Mouse (Mus musculus) heart, adult 2 months (tissue): ENCODE measurements around the gene Hoxc5. TPM values are rescaled to one million over a fixed set of nuclear protein-coding genes. Genes with fewer than 3 reads are reported as not detected.

Source experiments
- DNase-seq, 2 experiments: peaks; one replicate each; pipeline ENCODE4 v3.0.0; 2021
- H3K27ac ChIP-seq: fragments of 200-600 bp; 2 replicates; pipeline ENCODE4 v1.8.1; 2022
- H3K27me3 ChIP-seq: fragments of 200-500 bp; 2 replicates; pipeline ENCODE4 v1.6.1; 2012; ENCODE audit warnings: mild to moderate bottlenecking, low read length, inconsistent platforms, mixed read lengths; ENCODE audit not compliant: control insufficient read depth, insufficient read depth
- H3K36me3 ChIP-seq: fragments of 200-500 bp; 2 replicates; pipeline ENCODE4 v1.6.1; 2012; ENCODE audit warnings: low read length, inconsistent platforms; ENCODE audit not compliant: control insufficient read depth, insufficient read depth
- H3K4me1 ChIP-seq: fragments of 200-500 bp; 2 replicates; pipeline ENCODE4 v1.6.1; 2011; ENCODE audit warnings: low read length; ENCODE audit not compliant: control insufficient read depth, insufficient read depth
- H3K4me3 ChIP-seq: fragments of 200-600 bp; 2 replicates; pipeline ENCODE4 v1.8.1; 2022
- H3K79me2 ChIP-seq: fragments of 200-500 bp; replicated peaks from 2 replicates; pipeline ENCODE4 v1.6.1; 2012; ENCODE audit warnings: mild to moderate bottlenecking, inconsistent platforms, low read length, moderate library complexity, mixed read lengths; ENCODE audit not compliant: control insufficient read depth, insufficient read depth
- H3K9ac ChIP-seq: fragments of 200-500 bp; 2 replicates; pipeline ENCODE4 v1.6.1; 2012; ENCODE audit warnings: low read depth, mild to moderate bottlenecking, control low read depth, inconsistent platforms, low read length, mixed read lengths
- CTCF ChIP-seq: fragments of 200-600 bp; IDR thresholded peaks from 2 replicates; pipeline ENCODE4 v1.8.1; 2022; ENCODE audit warnings: antibody characterized with exemption, mild to moderate bottlenecking, moderate library complexity
- EP300 ChIP-seq: fragments of 200-500 bp; IDR thresholded peaks from 2 replicates; pipeline ENCODE4 v1.6.1; 2011; ENCODE audit warnings: low read depth, low read length, control low read depth; ENCODE audit not compliant: insufficient read depth
- POLR2A ChIP-seq: fragments of 200-500 bp; IDR thresholded peaks from 2 replicates; pipeline ENCODE4 v1.6.1; 2011; ENCODE audit warnings: mild to moderate bottlenecking, low read depth, low read length, control low read depth; ENCODE audit not compliant: insufficient read depth
- WGBS: fragments of 180-500 bp; shearing (Covaris S2); methylation state at CpG from one replicate; pipeline ENCODE4 v1.1.7; 2018; 5-methylcytosine and 5-hydroxymethylcytosine counted together
- intact Hi-C: fragments of 180-260 bp; cut with DNase I; formaldehyde crosslinking; loops from one replicate; pipeline ENCODE4 v1.15.1; 2025
- polyA plus RNA-seq: library from polyadenylated mRNA; depleted of rRNA; stranded (reverse); fragments of >200 nt; gene quantifications from 2 replicates; pipeline ENCODE4 v1.2.3, GENCODE M21; 2012
- total RNA-seq, 2 experiments: library from RNA; stranded (reverse); gene quantifications; 2 replicates each; pipeline ENCODE4 v1.2.3; 2021

Hoxc5 gene
- total and polyA plus RNA-seq, 3 experiments = 0.20 TPM; not detected in 2

DNA sequence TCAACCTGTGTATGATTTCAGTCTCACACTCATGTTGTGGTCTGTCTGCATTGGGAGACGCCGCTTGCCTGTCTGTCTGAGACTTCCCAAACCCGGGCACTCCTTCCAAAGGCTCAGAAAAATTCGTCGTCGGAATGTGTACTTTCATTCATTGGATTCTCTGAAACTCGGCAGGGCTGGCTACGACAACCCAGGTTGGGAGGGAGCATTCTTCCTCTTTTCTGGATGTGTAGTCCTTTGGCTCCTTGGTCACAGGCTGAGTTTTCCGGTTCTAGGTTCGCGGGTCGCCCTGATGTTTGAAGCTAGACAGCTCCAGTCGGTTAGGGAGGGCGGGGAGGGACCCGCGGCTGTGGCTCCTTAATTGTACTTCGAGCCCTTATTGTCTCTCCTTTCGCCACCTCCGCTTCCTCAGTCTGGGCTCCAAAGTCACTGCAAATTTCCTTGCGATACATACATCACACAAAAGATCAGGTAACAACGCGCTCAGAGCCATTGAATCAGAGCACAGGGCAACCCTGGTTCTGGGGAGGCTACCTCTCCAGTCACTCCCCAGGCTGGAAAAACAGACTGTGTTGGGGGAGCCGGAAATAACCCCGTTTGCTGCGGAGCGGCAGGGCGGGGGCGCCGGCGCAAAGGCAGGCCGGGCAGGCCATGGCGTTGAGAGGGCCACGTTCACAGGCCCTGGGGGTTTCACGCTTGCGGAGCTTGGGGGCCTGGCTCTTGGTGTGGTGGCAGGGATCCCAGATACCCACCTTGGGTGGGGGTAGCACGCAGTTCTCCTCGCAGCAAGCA, 9.6 kb downstream of the Hoxc5 start:
- no peak for DNase-seq
- H3K27ac ChIP-seq = no peak overlapping the region
- H3K36me3 ChIP-seq = no peaks in the 10 kb centered on the region
- H3K79me2 ChIP-seq = no peaks in the 10 kb centered on the region
- no peak overlapping the region for H3K9ac ChIP-seq
- TF ChIP-seq POLR2A (no peak), EP300 (no peak), CTCF (no peak)
- 3% methylated on average over 37 of the region's 37 CpGs for WGBS
- intact Hi-C loops = no loop called here
- H3K4me1 ChIP-seq = no peaks in the 10 kb centered on the region
- H3K27me3 ChIP-seq = peaks cover 33% of the 10 kb centered on the region
- peak overlapping the region; percentile 40 for H3K4me3 ChIP-seq

DNA sequence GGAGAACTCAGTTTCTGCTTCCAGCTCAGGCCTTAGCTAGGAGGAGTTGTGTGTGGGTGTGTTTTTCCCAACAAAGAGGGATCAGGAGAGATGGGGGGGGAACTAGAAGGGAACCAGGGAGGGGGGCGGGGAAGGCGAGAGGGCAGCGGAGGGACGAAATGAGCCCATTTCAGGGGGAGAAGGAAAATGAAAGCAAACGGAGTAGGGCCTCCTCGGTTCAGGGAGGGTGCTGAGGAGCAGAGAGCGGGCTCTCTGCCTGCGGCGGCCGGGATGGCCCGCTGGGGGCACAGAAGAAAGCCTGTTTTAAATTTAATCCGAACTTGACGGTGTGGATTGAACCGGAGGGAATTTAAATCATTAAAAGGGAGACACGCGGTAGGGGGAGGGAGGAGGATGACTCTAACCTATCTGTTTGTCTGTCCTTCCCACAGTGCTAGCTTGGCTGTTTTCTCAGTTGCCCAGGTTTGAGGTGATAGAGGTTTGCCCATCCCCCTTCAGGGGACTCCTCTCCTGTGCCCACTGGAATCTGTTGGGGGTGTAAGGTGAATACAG, 10.3 kb downstream of the Hoxc5 start:
- DNase-seq = no peak
- no peaks in the 10 kb centered on the region for H3K79me2 ChIP-seq
- no peak overlapping the region for H3K9ac ChIP-seq
- TF ChIP-seq CTCF = no peak
- intact Hi-C loops = no loop called here
- peaks cover 34% of the 10 kb centered on the region for H3K27me3 ChIP-seq
- 9% methylated on average over 16 of the region's 16 CpGs for WGBS
- H3K4me1 ChIP-seq = no peaks in the 10 kb centered on the region
- H3K27ac ChIP-seq = no peak overlapping the region
- H3K4me3 ChIP-seq = peak overlapping the region; percentile 40
- no peaks in the 10 kb centered on the region for H3K36me3 ChIP-seq

GRCm38 (mm10) chr15:102978615-102979515, 11.6 kb downstream of the Hoxc5 start:
- 26% methylated on average over 13 of the region's 13 CpGs for WGBS
- DNase-seq = no peak
- Histone ChIP-seq H3K4me3 (no peak overlapping the region), H3K9ac (no peak overlapping the region), H3K27ac (no peak overlapping the region), H3K79me2 (no peaks in the 10 kb centered on the region), H3K4me1 (no peaks in the 10 kb centered on the region), H3K36me3 (no peaks in the 10 kb centered on the region), H3K27me3 (peaks cover 32% of the 10 kb centered on the region)
- intact Hi-C loops = no loop called here
- TF ChIP-seq CTCF = no peak
- TF ChIP-seq EP300 = no peak

DNA sequence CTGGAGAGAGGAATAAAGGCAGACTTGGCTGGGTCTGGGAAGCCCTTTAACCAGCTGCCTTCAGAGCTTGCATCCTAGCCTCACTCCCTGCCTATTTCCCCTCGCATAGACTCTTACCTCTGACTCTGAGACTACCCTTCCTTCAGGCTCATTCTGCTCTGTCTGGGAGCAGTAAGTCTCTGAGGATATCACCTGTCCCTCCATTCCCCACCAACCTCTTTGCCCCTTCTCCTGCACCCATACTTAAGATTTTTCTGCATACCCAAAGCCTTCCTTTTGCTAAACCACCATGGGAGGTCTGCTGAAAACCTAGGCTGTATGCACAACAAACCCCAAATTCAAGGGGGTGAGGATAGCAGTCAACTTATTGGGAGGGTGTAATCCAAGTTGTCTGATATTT, 12.7 kb downstream of the Hoxc5 start:
- WGBS = 5% methylated on average over 1 of the region's 1 CpGs
- peaks cover 30% of the 10 kb centered on the region for H3K27me3 ChIP-seq
- TF ChIP-seq CTCF = no peak
- no peak for TF ChIP-seq EP300
- DNase-seq = no peak
- intact Hi-C loops = loop anchor here (10.0 kb wide), 1 partner anchor 325 kb away; no protein-coding TSS in a partner anchor
- H3K36me3 ChIP-seq = no peaks in the 10 kb centered on the region
- no peak overlapping the region for H3K9ac ChIP-seq
- H3K4me3 ChIP-seq = no peak overlapping the region
- H3K4me1 ChIP-seq = no peaks in the 10 kb centered on the region
- no peak overlapping the region for H3K27ac ChIP-seq
- no peaks in the 10 kb centered on the region for H3K79me2 ChIP-seq

DNA sequence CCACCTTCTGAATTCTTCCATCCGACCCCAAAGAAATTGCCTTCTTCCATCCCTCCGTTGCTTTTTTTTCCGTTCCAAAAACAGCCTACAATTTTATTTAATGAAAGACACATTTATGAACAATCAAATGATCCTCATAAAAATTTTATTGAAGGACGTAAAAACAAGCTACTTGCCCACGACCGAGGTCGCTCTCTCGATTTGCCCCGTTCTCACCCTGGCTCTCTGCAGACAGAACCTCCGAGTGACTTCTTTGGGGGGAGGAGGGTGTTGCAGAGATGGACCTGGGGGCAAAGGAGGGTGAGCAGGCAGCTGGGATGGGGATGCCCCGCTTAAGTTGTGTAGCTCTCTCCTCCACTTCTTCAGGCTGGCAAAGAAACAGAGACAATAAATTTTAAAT, 13.1 kb downstream of the Hoxc5 start:
- H3K4me1 ChIP-seq = no peaks in the 10 kb centered on the region
- no peak overlapping the region for H3K9ac ChIP-seq
- H3K27me3 ChIP-seq = peaks cover 30% of the 10 kb centered on the region
- no peak overlapping the region for H3K27ac ChIP-seq
- DNase-seq = no peak
- TF ChIP-seq POLR2A (no peak), CTCF (no peak), EP300 (no peak)
- intact Hi-C loops = loop anchor here (10.0 kb wide), 1 partner anchor 324 kb away; no protein-coding TSS in a partner anchor
- 5% methylated on average over 11 of the region's 11 CpGs for WGBS
- H3K79me2 ChIP-seq = no peaks in the 10 kb centered on the region
- H3K4me3 ChIP-seq = no peak overlapping the region
- no peaks in the 10 kb centered on the region for H3K36me3 ChIP-seq
